Mouse (Mus musculus) testis, adult 2 months (tissue): ENCODE results near the gene Ppp2r2c.

Experiments
- CTCF ChIP-seq: fragments of 200-500 bp; IDR thresholded peaks from 2 replicates; pipeline ENCODE4 v1.5.1; 2012; ENCODE audit warnings: low read depth, mild to moderate bottlenecking, inconsistent platforms, low read length, moderate library complexity; ENCODE audit not compliant: control insufficient read depth, insufficient read depth, insufficient replicate concordance
- POLR2A ChIP-seq: fragments of 200-500 bp; IDR thresholded peaks from 2 replicates; pipeline ENCODE4 v1.6.1; 2012; ENCODE audit warnings: low read depth, mild to moderate bottlenecking, inconsistent platforms, low read length, moderate library complexity; ENCODE audit not compliant: control insufficient read depth

GRCm38 (mm10) chr5:36929376-36929775 lies 61.1 kb downstream of the Ppp2r2c start:
- TF ChIP-seq CTCF = no peak
- TF ChIP-seq POLR2A = no peak
